Mouse (Mus musculus): Measurements from ENCODE around the gene Slc25a18. TPM values are rescaled to one million over a fixed set of nuclear protein-coding genes. Genes with fewer than 3 reads are reported as not detected.

The Slc25a18 gene
- polyA plus RNA-seq, 1 experiment from 2014 or later: 0.17 TPM

GRCm38 (mm10) chr6:120771366-120771765 lies 2.0 kb upstream of the Slc25a18 start:
- Histone ChIP-seq H3K27me3 (ENCODE audit: control insufficient read depth, insufficient read depth, low read depth, low read length) (no peaks in the 10 kb centered on the region), H3K4me3 (ENCODE audit: low read depth, low read length) (no peak overlapping the region), H3K36me3 (ENCODE audit: control insufficient read depth, insufficient read depth) (peaks cover 3% of the 10 kb centered on the region; the same call in 1 of the 2 replicates), H3K4me1 (ENCODE audit: control insufficient read depth, low read depth, low read length) (no peaks in the 10 kb centered on the region), H3K9ac (ENCODE audit: low read depth, low read length) (no peak overlapping the region), H3K9me3 (replicated peaks; ENCODE audit: control insufficient read depth, low read length) (no peaks in the 10 kb centered on the region), H3K27ac (ENCODE audit: low read length) (no peak overlapping the region), H3K4me2 (ENCODE audit: low read depth, low read length) (no peak overlapping the region)
- no peak for ATAC-seq (ENCODE audit: low read depth)
- 36% methylated on average over 1 of the region's 1 CpGs for WGBS (ENCODE audit: insufficient replicate concordance)

GRCm38 (mm10) chr6:120772025-120772424 lies 1.4 kb upstream of the Slc25a18 start:
- no peak for ATAC-seq (ENCODE audit: low read depth)
- Histone ChIP-seq H3K4me2 (ENCODE audit: low read depth, low read length) (no peak overlapping the region), H3K36me3 (ENCODE audit: control insufficient read depth, insufficient read depth) (no peaks in the 10 kb centered on the region), H3K4me1 (ENCODE audit: control insufficient read depth, low read depth, low read length) (no peaks in the 10 kb centered on the region), H3K9me3 (replicated peaks; ENCODE audit: control insufficient read depth, low read length) (no peaks in the 10 kb centered on the region), H3K9ac (ENCODE audit: low read depth, low read length) (no peak overlapping the region), H3K27ac (ENCODE audit: low read length) (no peak overlapping the region), H3K4me3 (ENCODE audit: low read depth, low read length) (no peak overlapping the region), H3K27me3 (ENCODE audit: control insufficient read depth, insufficient read depth, low read depth, low read length) (no peaks in the 10 kb centered on the region)

GRCm38 (mm10) chr6:120773763-120774162 lies 385 bp downstream of the Slc25a18 start:
- Histone ChIP-seq H3K4me2 (ENCODE audit: low read depth, low read length) (no peak overlapping the region), H3K27ac (ENCODE audit: low read length) (no peak overlapping the region), H3K9ac (ENCODE audit: low read depth, low read length) (no peak overlapping the region), H3K4me1 (ENCODE audit: control insufficient read depth, low read depth, low read length) (no peaks in the 10 kb centered on the region), H3K4me3 (ENCODE audit: low read depth, low read length) (no peak overlapping the region), H3K36me3 (ENCODE audit: control insufficient read depth, insufficient read depth) (no peaks in the 10 kb centered on the region), H3K9me3 (replicated peaks; ENCODE audit: control insufficient read depth, low read length) (no peaks in the 10 kb centered on the region), H3K27me3 (ENCODE audit: control insufficient read depth, insufficient read depth, low read depth, low read length) (no peaks in the 10 kb centered on the region)
- WGBS (ENCODE audit: insufficient replicate concordance): 83% methylated on average over 6 of the region's 6 CpGs
- ATAC-seq (ENCODE audit: low read depth): no peak

- H3K27ac ChIP-seq (ENCODE audit: low read length): no peak overlapping the region
- H3K4me3 ChIP-seq (ENCODE audit: low read depth, low read length): no peak overlapping the region
- no peak overlapping the region for H3K9ac ChIP-seq (ENCODE audit: low read depth, low read length)
- 57% methylated on average over 3 of the region's 3 CpGs for WGBS (ENCODE audit: insufficient replicate concordance)
- ATAC-seq (ENCODE audit: low read depth): no peak
- H3K9me3 ChIP-seq (replicated peaks; ENCODE audit: control insufficient read depth, low read length): no peaks in the 10 kb centered on the region
- no peaks in the 10 kb centered on the region for H3K36me3 ChIP-seq (ENCODE audit: control insufficient read depth, insufficient read depth)
- H3K4me1 ChIP-seq (ENCODE audit: control insufficient read depth, low read depth, low read length): no peaks in the 10 kb centered on the region
- no peak overlapping the region for H3K4me2 ChIP-seq (ENCODE audit: low read depth, low read length)
- no peaks in the 10 kb centered on the region for H3K27me3 ChIP-seq (ENCODE audit: control insufficient read depth, insufficient read depth, low read depth, low read length)
Observed at GRCm38 (mm10) chr6:120776286-120776685, 2.9 kb downstream of the Slc25a18 start.

- ATAC-seq (ENCODE audit: low read depth): no peak
- Histone ChIP-seq H3K4me2 (ENCODE audit: low read depth, low read length) (no peak overlapping the region), H3K4me3 (ENCODE audit: low read depth, low read length) (no peak overlapping the region), H3K36me3 (ENCODE audit: control insufficient read depth, insufficient read depth) (no peaks in the 10 kb centered on the region), H3K27ac (ENCODE audit: low read length) (no peak overlapping the region), H3K9ac (ENCODE audit: low read depth, low read length) (no peak overlapping the region), H3K9me3 (replicated peaks; ENCODE audit: control insufficient read depth, low read length) (no peaks in the 10 kb centered on the region), H3K27me3 (ENCODE audit: control insufficient read depth, insufficient read depth, low read depth, low read length) (no peaks in the 10 kb centered on the region), H3K4me1 (ENCODE audit: control insufficient read depth, low read depth, low read length) (no peaks in the 10 kb centered on the region)
- 80% methylated on average over 9 of the region's 9 CpGs for WGBS (ENCODE audit: insufficient replicate concordance)
Observed at GRCm38 (mm10) chr6:120777533-120777932, 4.2 kb downstream of the Slc25a18 start.

GRCm38 (mm10) chr6:120778226-120778625 lies 4.8 kb downstream of the Slc25a18 start:
- no peaks in the 10 kb centered on the region for H3K4me1 ChIP-seq (ENCODE audit: control insufficient read depth, low read depth, low read length)
- H3K9ac ChIP-seq (ENCODE audit: low read depth, low read length): no peak overlapping the region
- no peaks in the 10 kb centered on the region for H3K9me3 ChIP-seq (replicated peaks; ENCODE audit: control insufficient read depth, low read length)
- H3K27ac ChIP-seq (ENCODE audit: low read length): no peak overlapping the region
- WGBS (ENCODE audit: insufficient replicate concordance): 59% methylated on average over 3 of the region's 3 CpGs
- ATAC-seq (ENCODE audit: low read depth): no peak
- H3K36me3 ChIP-seq (ENCODE audit: control insufficient read depth, insufficient read depth): no peaks in the 10 kb centered on the region
- no peaks in the 10 kb centered on the region for H3K27me3 ChIP-seq (ENCODE audit: control insufficient read depth, insufficient read depth, low read depth, low read length)
- H3K4me2 ChIP-seq (ENCODE audit: low read depth, low read length): no peak overlapping the region
- no peak overlapping the region for H3K4me3 ChIP-seq (ENCODE audit: low read depth, low read length)

- Histone ChIP-seq H3K4me3 (ENCODE audit: low read depth, low read length) (no peak overlapping the region), H3K9ac (ENCODE audit: low read depth, low read length) (no peak overlapping the region), H3K27ac (ENCODE audit: low read length) (no peak overlapping the region), H3K4me1 (ENCODE audit: control insufficient read depth, low read depth, low read length) (peaks cover 10% of the 10 kb centered on the region), H3K4me2 (ENCODE audit: low read depth, low read length) (no peak overlapping the region), H3K27me3 (ENCODE audit: control insufficient read depth, insufficient read depth, low read depth, low read length) (no peaks in the 10 kb centered on the region), H3K9me3 (replicated peaks; ENCODE audit: control insufficient read depth, low read length) (no peaks in the 10 kb centered on the region), H3K36me3 (ENCODE audit: control insufficient read depth, insufficient read depth) (no peaks in the 10 kb centered on the region)
- no peak for ATAC-seq (ENCODE audit: low read depth)
- WGBS (ENCODE audit: insufficient replicate concordance): 47% methylated on average over 2 of the region's 2 CpGs
Observed at GRCm38 (mm10) chr6:120782948-120783347, 9.6 kb downstream of the Slc25a18 start.

GRCm38 (mm10) chr6:120784351-120784750 lies 11.0 kb downstream of the Slc25a18 start:
- H3K4me1 ChIP-seq (ENCODE audit: control insufficient read depth, low read depth, low read length): peaks cover 15% of the 10 kb centered on the region

GRCm38 (mm10) chr6:120788068-120788607 lies 14.8 kb downstream of the Slc25a18 start:
- H3K9ac ChIP-seq (ENCODE audit: low read depth, low read length): no peak overlapping the region
- peaks cover 16% of the 10 kb centered on the region for H3K36me3 ChIP-seq (ENCODE audit: control insufficient read depth, insufficient read depth)
- no peak for ATAC-seq (ENCODE audit: low read depth)
- WGBS (ENCODE audit: insufficient replicate concordance): 76% methylated on average over 5 of the region's 5 CpGs
- no peak overlapping the region for H3K27ac ChIP-seq (ENCODE audit: low read length)
- H3K27me3 ChIP-seq (ENCODE audit: control insufficient read depth, insufficient read depth, low read depth, low read length): no peaks in the 10 kb centered on the region
- peaks cover 31% of the 10 kb centered on the region for H3K4me1 ChIP-seq (ENCODE audit: control insufficient read depth, low read depth, low read length)
- H3K9me3 ChIP-seq (replicated peaks; ENCODE audit: control insufficient read depth, low read length): no peaks in the 10 kb centered on the region
- no peak overlapping the region for H3K4me2 ChIP-seq (ENCODE audit: low read depth, low read length)
- no peak overlapping the region for H3K4me3 ChIP-seq (ENCODE audit: low read depth, low read length)

More at GRCm38 (mm10) chr6:120784351-120784750, 11.0 kb downstream of the Slc25a18 start:
- H3K27me3 ChIP-seq (ENCODE audit: control insufficient read depth, insufficient read depth, low read depth, low read length): no peaks in the 10 kb centered on the region
- no peak overlapping the region for H3K9ac ChIP-seq (ENCODE audit: low read depth, low read length)
- H3K9me3 ChIP-seq (replicated peaks; ENCODE audit: control insufficient read depth, low read length): no peaks in the 10 kb centered on the region
- H3K36me3 ChIP-seq (ENCODE audit: control insufficient read depth, insufficient read depth): no peaks in the 10 kb centered on the region
- H3K4me3 ChIP-seq (ENCODE audit: low read depth, low read length): no peak overlapping the region
- no peak overlapping the region for H3K4me2 ChIP-seq (ENCODE audit: low read depth, low read length)
- ATAC-seq (ENCODE audit: low read depth): no peak
- 70% methylated on average over 7 of the region's 7 CpGs for WGBS (ENCODE audit: insufficient replicate concordance)
- no peak overlapping the region for H3K27ac ChIP-seq (ENCODE audit: low read length)
